Mouse (Mus musculus) lung, adult 2 months (tissue): ENCODE data around the gene Carmil3.

Experiments
- CTCF ChIP-seq: fragments of 200-500 bp; IDR thresholded peaks from 2 replicates; pipeline ENCODE4 v1.5.1; 2011; ENCODE audit warnings: mild to moderate bottlenecking, low read length, control low read depth; ENCODE audit not compliant: insufficient read depth
- POLR2A ChIP-seq: fragments of 200-500 bp; IDR thresholded peaks from 2 replicates; pipeline ENCODE4 v1.6.1; 2011; ENCODE audit warnings: low read depth, mild to moderate bottlenecking, control low read depth, low read length, borderline replicate concordance; ENCODE audit errors: extremely low read depth

DNA sequence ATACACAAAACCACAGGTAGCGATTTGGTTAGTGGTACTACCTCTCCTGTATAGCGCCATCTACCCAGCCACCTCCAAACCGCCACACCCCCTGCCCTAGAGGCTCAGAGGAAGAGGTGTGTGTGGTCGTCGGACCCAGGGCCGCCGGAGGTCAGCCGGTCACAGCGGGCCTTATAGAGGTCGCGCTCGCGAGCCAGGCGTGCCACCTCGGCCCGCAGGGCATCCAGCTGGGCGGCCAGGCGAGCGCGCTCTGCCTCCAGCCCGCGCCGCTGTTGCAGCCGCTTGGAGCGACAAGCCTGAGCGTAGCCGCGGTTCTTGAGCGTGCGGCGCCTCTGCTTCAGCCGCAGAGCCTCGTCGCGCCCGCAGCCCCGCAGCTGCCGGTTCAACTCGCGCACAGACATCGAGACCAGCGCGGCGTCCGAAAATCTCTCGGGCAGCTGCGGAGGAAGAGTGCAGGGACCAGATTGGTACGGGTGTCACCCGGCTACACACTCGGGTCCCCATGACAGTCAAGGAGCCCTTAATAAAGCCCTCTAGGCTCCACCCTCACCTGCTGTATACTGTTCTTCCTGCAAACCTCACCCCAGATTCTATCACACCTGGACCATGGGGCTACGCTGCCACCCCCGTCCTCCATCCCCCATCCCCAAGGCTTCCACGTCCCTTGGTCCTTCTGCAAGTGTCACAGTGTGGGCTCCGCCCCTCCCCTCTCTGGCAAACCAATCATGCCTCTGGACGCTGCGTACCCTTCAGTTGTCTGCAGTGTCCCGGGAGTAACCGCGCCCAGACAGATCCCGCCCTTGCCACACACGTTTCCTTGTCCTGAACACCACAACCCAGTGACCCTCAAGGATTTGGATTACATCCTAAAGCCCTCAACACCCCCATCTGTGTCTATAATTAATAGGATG is 30.3 kb downstream of the Carmil3 start:
- TF ChIP-seq POLR2A (no peak), CTCF (no peak)
